Comparison of ENCODE assay signal across 7 mouse cellular contexts in the genomic region with DNA sequence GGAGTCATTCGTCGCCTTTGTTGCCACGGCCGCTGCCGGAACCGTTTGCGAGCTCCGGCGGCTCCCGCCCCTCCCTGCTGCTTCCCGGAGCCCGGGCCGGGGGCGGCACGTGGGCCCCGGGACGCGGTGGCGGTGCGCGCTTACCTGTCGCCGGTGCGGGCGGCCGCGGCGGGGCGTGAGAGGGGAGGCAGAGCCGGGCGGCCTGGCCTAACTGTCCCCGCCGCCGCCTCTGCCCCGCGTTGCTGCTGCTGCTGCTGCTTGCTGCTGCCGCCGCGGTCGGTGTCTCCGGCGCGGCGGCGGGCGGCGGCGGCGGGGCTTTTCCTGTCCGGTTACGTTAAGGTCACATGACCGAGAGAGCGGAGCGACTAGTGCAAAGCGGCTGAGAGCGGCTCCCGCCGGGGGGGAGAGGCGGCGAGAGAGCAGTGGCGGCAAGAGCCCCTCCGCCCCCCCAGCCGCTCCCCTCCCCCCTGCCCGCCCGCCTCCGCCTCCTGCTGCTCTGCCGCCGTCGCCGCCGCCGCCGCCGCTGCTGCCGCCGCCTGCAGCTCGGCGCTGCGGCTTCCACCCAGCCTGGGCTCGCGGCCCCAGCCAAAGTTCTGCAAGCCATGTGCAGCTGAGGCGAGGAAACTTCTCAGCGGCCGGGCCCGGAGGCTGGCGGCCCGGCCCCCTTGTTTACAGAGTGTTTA. TPM values are rescaled to one million over a fixed set of nuclear protein-coding genes. Genes with fewer than 3 reads are reported as not detected.
A peak's percentile ranks its signal among the peaks of the same experiment; 100 is the strongest.
DNase-seq lines count a peak whose midpoint lies in the region; ATAC-seq lines count a peak whose summit lies in the region.

Gene Zbtb2 (minus strand): TSS at position 408 of the 683 bp plus-strand sequence.

- DNase-seq in adipocyte (ENCODE audit: low spot score) = peak; percentile 66
- peak; percentile 69 for DNase-seq in gastrocnemius, postnatal 10 days
- peak; percentile 78 for DNase-seq in induced T-regulatory cell, adult 2 months (ENCODE audit: low read depth)
- DNase-seq in left cerebral cortex, postnatal 36 days (ENCODE audit: low spot score in 2 of 2) = peak; percentile 59 to 72
- DNase-seq in mesoderm, embryonic 11.5 days (ENCODE audit: low read depth, low spot score) = peak; percentile 73
- peak; percentile 66 for DNase-seq in right cerebral cortex, postnatal 25 days

- ATAC-seq in common myeloid progenitor, adult 5-6 weeks (replicated peaks; ENCODE audit: low read depth, poor library complexity, severe bottlenecking) = 0 out of 2 replicates have a peak, but pooled peaks have one; percentile 3

- intact Hi-C loops in left cerebral cortex, postnatal 36 days (cut with DNase I) = loop anchor here (5.0 kb wide), 1 partner anchor 44 kb away; the partner anchor contains the start of genes Armt1 and Rmnd1

RNA-seq across cellular contexts. Expression of gene Zbtb2, which starts in this region (rescaled TPM):
- 14.9 and 17.2 TPM in 2 replicates for total RNA-seq in common myeloid progenitor, adult 5-6 weeks (2017)
- 1 to 10 TPM; 6.2 to 7.2 TPM for total RNA-seq in gastrocnemius, postnatal 10 days (2021)
- 10 to 100 TPM; 10.0 to 11.5 TPM for total RNA-seq in left cerebral cortex, postnatal 36 days (2021)

Comparison
In these comparisons a context has a peak if more than half of its experiments do, and no peak if none do; other contexts are left out.
1. Peak in every context shown above with its lines: DNase-seq and ATAC-seq.